ENCODE assay signal across 12 mouse cellular contexts in the genomic region with DNA sequence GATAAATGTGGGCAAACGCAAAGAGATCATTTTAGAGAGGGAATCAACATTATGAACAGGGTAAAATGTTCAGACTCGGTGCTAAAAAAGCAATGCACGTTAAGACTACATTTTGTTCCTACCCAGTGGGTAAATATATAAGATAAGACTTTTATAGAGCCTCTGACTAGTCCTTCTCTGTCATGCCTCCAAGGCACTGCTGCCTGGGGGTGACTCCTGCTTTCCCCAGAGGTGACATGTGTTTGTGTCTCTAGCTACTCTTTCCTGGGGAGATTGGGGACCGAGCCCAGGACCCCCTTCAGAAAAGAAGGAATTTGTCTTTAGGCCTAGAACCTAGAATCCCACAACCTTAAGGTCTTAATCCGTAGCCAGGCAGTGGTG. TPM values are rescaled to one million over a fixed set of nuclear protein-coding genes. Genes with fewer than 3 reads are reported as not detected.
DNase-seq lines count a peak whose midpoint lies in the region; ATAC-seq lines count a peak whose summit lies in the region.
"Had no signal": no experiment of that assay in that cellular context is flagged by ENCODE, and none has a peak within 500 bp of the region (broad histone marks: within the 10 kb centered on the region; RNA-seq: fewer than 3 reads in every experiment).

No protein-coding gene starts in this region.

- DNase-seq in heart, adult 9 months (ENCODE audit: low spot score in 2 of 2), result no peak
- no peak for DNase-seq in kidney, adult 9 months
- DNase-seq in cerebellum, adult 9-11 months, result no peak
- DNase-seq in MN1 (ENCODE audit: low spot score), result no peak
- DNase-seq: kidney, adult 11 months had no signal

- H3K27me3 ChIP-seq in heart, embryonic 12.5 days (replicated peaks), result no peaks in the 10 kb centered on the region
- no peaks in the 10 kb centered on the region for H3K27me3 ChIP-seq in kidney, embryonic 15.5 days
- no peaks in the 10 kb centered on the region for H3K27me3 ChIP-seq in intestine, embryonic 15.5 days (replicated peaks)
- H3K27me3 ChIP-seq in liver, embryonic 15.5 days, result no peaks in the 10 kb centered on the region
- H3K27me3 ChIP-seq: forebrain, embryonic 15.5 days had no signal

- ATAC-seq in heart, embryonic 12.5 days (ENCODE audit: insufficient number of reproducible peaks, low FRiP score), result no peak
- ATAC-seq in kidney, embryonic 15.5 days (replicated peaks; ENCODE audit: low FRiP score), result no peak
- ATAC-seq in intestine, embryonic 15.5 days, result peak; percentile 52
- 0 out of 2 replicates have a peak, but pooled peaks have one; percentile 15 for ATAC-seq in liver, embryonic 15.5 days (ENCODE audit: insufficient read depth)
- ATAC-seq: forebrain, embryonic 15.5 days had no signal

- no peak overlapping the region; the same call in 1 of the 2 replicates for H3K4me2 ChIP-seq in heart, embryonic 12.5 days
- H3K4me2 ChIP-seq in kidney, embryonic 15.5 days, result no peak overlapping the region
- no peak overlapping the region for H3K4me2 ChIP-seq in intestine, embryonic 15.5 days (replicated peaks)
- H3K4me2 ChIP-seq in liver, embryonic 15.5 days, result peak overlapping the region; percentile 73
- H3K4me2 ChIP-seq: forebrain, embryonic 15.5 days; midbrain, embryonic 11.5 days had no signal

- H3K9me3 ChIP-seq in heart, embryonic 12.5 days (replicated peaks), result no peaks in the 10 kb centered on the region
- no peaks in the 10 kb centered on the region for H3K9me3 ChIP-seq in kidney, embryonic 15.5 days (replicated peaks)
- H3K9me3 ChIP-seq in intestine, embryonic 15.5 days, result no peaks in the 10 kb centered on the region
- H3K9me3 ChIP-seq in liver, embryonic 15.5 days (replicated peaks), result no peaks in the 10 kb centered on the region
- H3K9me3 ChIP-seq: forebrain, embryonic 15.5 days had no signal

- H3K9ac ChIP-seq in heart, embryonic 12.5 days, result peak overlapping the region; percentile 26; the same call in 1 of the 2 replicates
- H3K9ac ChIP-seq in kidney, embryonic 15.5 days, result no peak overlapping the region
- no peak overlapping the region for H3K9ac ChIP-seq in intestine, embryonic 15.5 days
- peak overlapping the region; percentile 78 for H3K9ac ChIP-seq in liver, embryonic 15.5 days
- H3K9ac ChIP-seq: forebrain, embryonic 15.5 days had no signal

- H3K4me3 ChIP-seq in heart, embryonic 12.5 days, result no peak overlapping the region
- H3K4me3 ChIP-seq in kidney, embryonic 15.5 days (replicated peaks), result no peak overlapping the region
- no peak overlapping the region for H3K4me3 ChIP-seq in intestine, embryonic 15.5 days (replicated peaks)
- peak overlapping the region; percentile 61 for H3K4me3 ChIP-seq in liver, embryonic 15.5 days (replicated peaks)
- H3K4me3 ChIP-seq: forebrain, embryonic 15.5 days; heart, adult 2 months had no signal

- WGBS in heart, embryonic 12.5 days, result 72% methylated on average over 5 of the region's 5 CpGs
- WGBS in kidney, embryonic 15.5 days, result 83% methylated on average over 5 of the region's 5 CpGs
- WGBS in intestine, embryonic 15.5 days, result 65% methylated on average over 5 of the region's 5 CpGs
- 22% methylated on average over 5 of the region's 5 CpGs for WGBS in liver, embryonic 15.5 days (ENCODE audit: insufficient replicate concordance)

- H3K27ac ChIP-seq in heart, embryonic 12.5 days (ENCODE audit: poor library complexity, severe bottlenecking), result peak overlapping the region; percentile 82
- peak overlapping the region; percentile 77; the same call in 1 of the 2 replicates for H3K27ac ChIP-seq in kidney, embryonic 15.5 days
- H3K27ac ChIP-seq in intestine, embryonic 15.5 days, result peak overlapping the region; percentile 66
- peak overlapping the region; percentile 97 for H3K27ac ChIP-seq in liver, embryonic 15.5 days (replicated peaks)
- H3K27ac ChIP-seq: forebrain, embryonic 15.5 days had no signal

- H3K36me3 ChIP-seq in heart, embryonic 12.5 days, result peaks cover 12% of the 10 kb centered on the region
- H3K36me3 ChIP-seq in kidney, embryonic 15.5 days, result no peaks in the 10 kb centered on the region
- H3K36me3 ChIP-seq in intestine, embryonic 15.5 days, result no peaks in the 10 kb centered on the region
- peaks cover 39% of the 10 kb centered on the region for H3K36me3 ChIP-seq in liver, embryonic 15.5 days (replicated peaks)
- H3K36me3 ChIP-seq: forebrain, embryonic 15.5 days had no signal

- peaks cover 68% of the 10 kb centered on the region for H3K4me1 ChIP-seq in heart, embryonic 12.5 days (replicated peaks)
- peaks cover 66% of the 10 kb centered on the region for H3K4me1 ChIP-seq in kidney, embryonic 15.5 days
- H3K4me1 ChIP-seq in intestine, embryonic 15.5 days (replicated peaks), result peaks cover 19% of the 10 kb centered on the region
- peaks cover 95% of the 10 kb centered on the region for H3K4me1 ChIP-seq in liver, embryonic 15.5 days (replicated peaks)
- H3K4me1 ChIP-seq: forebrain, embryonic 15.5 days had no signal

RNA-seq across cellular contexts. Expression of a gene that starts 18.9 kb away (rescaled TPM):
- polyA plus RNA-seq in heart, embryonic 12.5 days (2016; fragmentation: Nextera tagmentation; extraction: Ambion mirVana), result 11.4 and 12.2 TPM in 2 replicates
- polyA plus RNA-seq in kidney, embryonic 15.5 days (2015; fragmentation: Nextera tagmentation; extraction: Ambion mirVana), result 6.2 and 7.6 TPM in 2 replicates
- 5.1 and 5.7 TPM in 2 replicates for polyA plus RNA-seq in intestine, embryonic 15.5 days (2015; fragmentation: Nextera tagmentation; extraction: Ambion mirVana)
- 41.3 and 46.3 TPM in 2 replicates for polyA plus RNA-seq in liver, embryonic 15.5 days (2015; fragmentation: Nextera tagmentation; extraction: Ambion mirVana)

Comparison
In these comparisons a context has a peak if more than half of its experiments do, and no peak if none do; other contexts are left out.
1. ATAC-seq: peak in intestine, embryonic 15.5 days (single experiment) and liver, embryonic 15.5 days (single experiment); none in heart, embryonic 12.5 days (single experiment) and kidney, embryonic 15.5 days (single experiment).
2. H3K9ac ChIP-seq: peak in heart, embryonic 12.5 days (single experiment) and liver, embryonic 15.5 days (single experiment); none in kidney, embryonic 15.5 days (single experiment) and intestine, embryonic 15.5 days (single experiment).
3. Peak in every context shown above with its lines, with median percentiles within 50 percentile points of each other: H3K27ac ChIP-seq.